Mouse (Mus musculus) MN1 (cell line): ENCODE results near the gene Oaz3.
A peak's percentile ranks its signal among the peaks of the same experiment; 100 is the strongest.

Source experiments
- DNase-seq: peaks from one replicate; pipeline ENCODE4 v3.0.0-alpha.2; 2016; ENCODE audit warnings: low spot score

Gene Oaz3

DNA sequence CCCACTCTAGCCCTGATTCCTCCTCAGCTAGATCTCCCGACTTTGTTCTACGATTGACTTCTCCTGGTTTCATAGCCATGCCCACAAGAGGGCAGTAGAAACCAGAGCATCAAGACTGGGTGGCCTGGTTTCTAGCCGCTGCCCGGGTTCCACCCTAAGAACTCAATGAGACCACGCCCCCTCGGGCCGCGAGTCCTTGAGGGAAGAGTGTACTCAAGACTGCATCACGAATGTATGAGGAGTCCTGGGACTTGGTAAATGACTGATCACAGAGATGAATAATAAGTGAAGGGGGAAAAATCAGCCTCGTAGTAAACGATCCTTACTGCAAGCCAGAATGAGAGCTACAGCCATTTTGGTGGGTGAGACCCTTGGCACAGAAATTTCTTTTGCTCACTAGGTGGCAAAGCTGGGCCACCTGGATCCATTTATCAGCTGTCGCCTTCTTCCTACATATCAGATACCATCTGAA, 12.8 kb upstream of the Oaz3 start:
- DNase-seq: peak; percentile 97

- DNase-seq: no peak
Measured at GRCm38 (mm10) chr3:94449377-94449776, 5.7 kb upstream of the Oaz3 start.

GRCm38 (mm10) chr3:94442951-94443596, 641 bp downstream of the Oaz3 start, which contains the start of gene Mrpl9:
TSS of gene Mrpl9 (plus strand) at chr3:94443318.
- DNase-seq: peak; percentile 96

DNA sequence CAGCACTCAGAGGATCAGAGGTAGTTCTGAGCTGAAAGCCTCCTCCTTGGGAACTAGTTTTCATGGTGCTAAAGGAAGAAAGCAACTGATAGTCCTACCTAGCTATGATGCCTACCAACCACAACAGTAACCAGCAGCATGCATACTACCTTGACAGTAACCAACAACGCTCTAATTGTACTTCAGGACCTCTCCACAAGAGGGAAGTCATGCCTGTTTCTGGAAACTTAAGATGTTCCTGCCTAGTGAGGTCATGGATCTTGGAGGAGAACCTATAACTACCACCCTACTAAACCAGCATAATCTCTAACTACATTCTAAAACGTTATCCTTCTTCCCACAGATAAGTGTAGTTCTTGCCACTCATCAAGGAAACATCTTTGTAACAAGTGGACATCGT, 2.5 kb downstream of the Oaz3 start:
- DNase-seq: peak; percentile 66

DNA sequence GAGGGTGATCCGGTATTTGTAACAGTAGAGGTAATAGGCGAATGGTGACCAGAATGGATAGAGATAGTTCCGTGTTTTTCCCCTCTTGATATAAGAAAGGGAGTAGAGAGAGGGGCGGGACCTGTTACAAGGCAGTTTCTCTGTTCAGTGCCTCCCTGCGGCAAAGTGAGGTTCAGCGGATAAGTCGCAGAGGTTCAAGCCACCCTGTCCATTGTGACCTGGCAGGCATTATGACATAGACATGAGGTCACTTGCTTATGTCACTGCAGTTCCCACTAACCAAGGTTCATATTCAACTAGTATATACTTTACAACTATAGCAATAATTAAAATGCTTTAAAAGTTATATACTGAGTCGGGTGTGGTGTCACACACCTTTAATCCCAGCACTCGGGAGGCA, 7.3 kb downstream of the Oaz3 start:
- no peak for DNase-seq

GRCm38 (mm10) chr3:94434305-94434704, 9.4 kb downstream of the Oaz3 start:
- DNase-seq: no peak

DNA sequence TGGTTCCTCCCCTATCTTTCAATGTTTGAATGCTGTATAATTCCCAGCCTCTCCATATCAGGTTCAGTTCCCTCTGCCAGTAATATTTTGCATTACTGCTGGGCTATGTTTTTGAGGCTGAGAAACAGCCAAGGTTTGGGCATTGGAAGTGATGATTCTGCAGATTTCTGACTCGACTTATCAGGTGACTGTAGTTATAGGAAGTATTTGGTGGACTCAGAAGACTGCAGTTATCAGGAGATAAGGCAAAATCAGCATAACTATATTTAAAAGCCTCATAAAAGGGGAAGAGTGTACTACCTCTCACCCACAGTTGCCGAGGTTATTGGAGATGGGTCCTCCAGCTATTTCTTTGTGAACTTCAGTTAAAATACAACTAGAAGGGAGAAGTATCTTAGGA, 12.7 kb downstream of the Oaz3 start:
- no peak for DNase-seq

DNA sequence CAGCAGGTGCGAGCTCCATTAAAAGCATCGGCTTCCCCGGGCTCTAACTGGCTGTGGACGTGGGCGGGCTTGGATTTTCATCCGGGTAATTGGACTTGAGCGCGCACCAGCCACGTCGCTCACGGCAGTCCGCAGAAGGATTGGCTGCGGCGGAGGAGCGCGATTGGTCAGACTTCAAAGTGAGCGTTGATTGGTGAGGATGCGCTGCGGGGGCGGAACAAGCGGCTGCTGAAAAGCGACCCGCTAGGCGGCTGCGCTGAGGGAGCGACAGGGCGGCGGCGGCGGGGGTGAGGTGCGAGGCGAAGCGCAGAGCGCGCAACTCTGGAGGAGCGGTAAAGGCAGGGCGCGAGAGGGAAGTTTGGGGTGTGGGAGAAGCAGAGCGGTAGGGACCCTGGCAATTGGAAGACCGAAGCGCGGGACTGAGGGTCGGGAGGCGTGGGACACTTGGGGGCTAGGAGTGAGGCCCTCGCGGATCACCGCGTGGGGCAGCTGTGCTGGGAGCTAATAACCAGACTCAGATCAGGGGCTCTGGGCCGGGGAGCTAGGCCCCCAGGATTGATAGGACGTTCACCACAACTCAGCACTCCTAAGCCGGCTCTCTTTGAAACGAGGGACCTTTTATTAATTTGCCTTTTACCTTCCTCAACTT, 30.6 kb downstream of the Oaz3 start, which contains the start of gene Tdrkh:
Gene Tdrkh (plus strand): TSS at position 243 of the 649 bp plus-strand sequence.
- DNase-seq: peak; percentile 99

DNA sequence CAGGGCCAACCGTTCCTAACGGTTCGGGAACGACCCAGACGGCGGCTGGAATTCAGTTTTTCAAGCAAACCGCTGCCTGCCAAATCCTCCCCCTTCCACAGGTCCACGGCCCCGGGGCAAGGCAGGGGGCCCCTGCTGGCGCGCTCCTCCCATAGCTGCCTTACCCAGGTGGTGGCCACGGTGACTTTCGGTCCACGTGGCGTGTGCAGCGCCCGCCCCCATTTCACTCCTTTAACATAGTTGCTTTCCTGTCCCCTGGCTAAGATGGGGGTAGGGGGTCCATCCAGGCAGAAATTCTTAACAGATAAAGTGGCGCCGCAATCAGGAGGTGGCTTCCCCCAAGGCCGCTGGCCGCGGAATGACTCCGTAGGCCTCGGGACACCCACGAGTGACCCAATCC, 31.2 kb downstream of the Oaz3 start:
- peak; percentile 70 for DNase-seq

- DNase-seq: no peak
Measured at GRCm38 (mm10) chr3:94405561-94405960, 38.2 kb downstream of the Oaz3 start.

DNA sequence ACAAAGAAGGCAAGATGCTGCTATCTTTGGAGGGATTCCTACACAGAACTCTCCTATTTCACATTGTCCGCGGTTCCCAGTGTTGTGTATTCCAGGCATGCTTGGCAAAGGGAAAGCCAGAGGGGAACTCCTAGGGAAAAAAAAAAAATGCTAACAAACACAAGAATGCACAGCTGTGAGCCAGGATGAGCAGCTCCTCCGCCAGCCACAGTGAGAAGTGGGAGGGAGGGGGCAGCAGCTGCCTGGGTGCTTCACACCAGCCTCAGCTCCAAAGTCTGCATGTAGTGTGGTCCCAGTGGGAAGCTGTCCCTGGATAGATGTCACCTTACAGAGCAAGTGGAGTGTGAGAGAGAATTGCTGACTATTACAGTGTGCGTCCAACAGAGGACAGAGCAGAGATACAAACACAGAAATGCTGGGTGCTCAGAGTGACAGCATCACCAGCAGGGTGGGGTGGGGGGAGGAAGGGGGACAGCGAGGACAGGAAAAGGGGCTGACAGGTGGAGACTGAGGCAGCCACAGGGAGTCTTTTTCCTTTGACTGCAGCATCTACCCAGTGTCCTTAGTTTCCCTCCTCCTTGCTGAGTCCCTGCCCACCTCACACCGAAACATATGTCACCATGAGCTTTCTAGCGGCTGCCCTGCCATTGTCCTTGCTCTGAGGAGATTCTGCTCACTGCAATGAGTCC, 39.2 kb downstream of the Oaz3 start:
- no peak for DNase-seq

DNA sequence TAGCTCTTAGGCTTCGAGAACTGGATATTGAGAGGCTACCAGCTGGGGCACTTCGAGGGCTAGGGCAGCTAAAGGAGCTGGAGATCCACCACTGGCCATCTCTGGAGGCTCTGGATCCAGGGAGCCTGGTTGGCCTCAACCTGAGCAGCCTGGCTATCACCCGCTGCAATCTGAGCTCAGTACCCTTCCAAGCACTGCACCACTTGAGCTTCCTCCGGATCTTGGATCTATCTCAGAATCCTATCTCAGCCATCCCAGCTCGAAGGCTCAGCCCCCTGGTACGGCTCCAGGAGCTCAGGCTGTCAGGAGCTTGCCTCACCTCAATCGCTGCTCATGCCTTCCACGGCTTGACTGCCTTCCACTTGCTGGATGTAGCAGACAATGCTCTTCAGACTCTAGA, 41.3 kb downstream of the Oaz3 start:
- DNase-seq: no peak

- no peak for DNase-seq
Measured at GRCm38 (mm10) chr3:94399663-94400310, 43.9 kb downstream of the Oaz3 start.

DNA sequence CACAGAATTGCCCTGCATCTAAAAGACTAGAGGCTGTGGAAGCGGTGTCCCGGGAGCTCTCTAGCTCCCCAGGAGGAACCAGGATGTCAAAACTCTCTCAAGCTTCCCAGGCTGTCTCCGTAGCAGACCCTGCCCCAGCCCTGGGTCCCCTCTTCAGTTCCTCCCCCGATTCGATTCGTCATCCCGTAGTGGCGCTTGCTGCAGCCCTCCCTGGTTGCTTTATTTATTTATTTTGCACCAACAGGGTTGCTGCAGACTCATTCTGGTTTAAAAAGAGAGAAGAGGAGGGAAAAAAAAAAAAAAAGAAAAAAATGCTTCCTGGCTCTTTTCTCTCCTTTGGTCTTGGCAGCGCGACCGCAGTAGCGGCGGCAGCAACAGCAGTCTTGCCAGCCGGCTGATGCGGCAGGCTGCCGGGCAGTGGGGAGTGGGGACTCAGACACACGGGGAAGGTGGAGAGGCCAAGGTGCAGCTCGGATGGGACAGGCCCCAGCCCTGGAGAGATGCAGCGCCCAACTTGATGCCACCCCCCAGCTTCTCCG, 44.7 kb downstream of the Oaz3 start:
- DNase-seq: peak; percentile 33

- DNase-seq: no peak
Measured at GRCm38 (mm10) chr3:94398217-94398616, 45.5 kb downstream of the Oaz3 start, which contains the start of gene Lingo4. TSS of gene Lingo4 (plus strand) at chr3:94398517.

DNA sequence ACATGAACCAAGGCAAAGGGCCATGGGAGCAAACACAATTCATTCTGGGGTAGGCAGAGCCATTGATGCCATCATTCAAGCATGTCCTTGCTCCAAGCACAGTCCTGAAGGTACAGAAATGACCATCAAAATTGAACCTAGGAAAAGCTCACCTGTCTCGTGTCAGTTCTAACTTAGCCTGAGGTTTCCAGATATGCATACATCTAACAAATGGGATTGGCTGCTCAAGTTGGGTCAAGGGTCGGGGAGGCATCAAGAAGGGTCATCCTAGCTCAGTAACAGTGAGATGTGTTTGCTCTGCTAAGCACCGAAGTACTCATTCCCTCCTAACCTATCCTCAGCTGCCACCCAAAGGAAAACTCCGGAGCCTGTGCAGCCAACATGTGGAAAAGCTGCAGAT, 46.9 kb downstream of the Oaz3 start:
- DNase-seq: no peak

DNA sequence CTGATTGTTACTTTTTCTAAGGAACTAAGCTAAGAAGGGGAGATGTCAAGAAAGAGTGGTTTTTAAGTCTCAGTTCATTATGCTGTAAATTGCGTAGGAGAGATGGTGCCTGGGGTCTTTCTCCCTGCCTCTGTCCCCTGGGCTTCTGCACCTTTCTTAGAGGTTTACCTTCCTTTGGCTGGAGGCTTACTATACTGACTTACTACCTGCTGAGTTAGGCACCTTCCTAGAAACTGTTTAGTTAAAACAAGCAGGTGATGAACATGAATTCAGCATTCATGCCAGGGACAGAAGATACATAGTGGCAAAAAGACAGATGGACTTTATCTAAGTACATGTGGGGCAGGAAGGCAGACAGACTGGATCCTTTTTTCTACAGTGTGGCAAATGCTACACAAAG, 47.4 kb downstream of the Oaz3 start:
- no peak for DNase-seq

DNA sequence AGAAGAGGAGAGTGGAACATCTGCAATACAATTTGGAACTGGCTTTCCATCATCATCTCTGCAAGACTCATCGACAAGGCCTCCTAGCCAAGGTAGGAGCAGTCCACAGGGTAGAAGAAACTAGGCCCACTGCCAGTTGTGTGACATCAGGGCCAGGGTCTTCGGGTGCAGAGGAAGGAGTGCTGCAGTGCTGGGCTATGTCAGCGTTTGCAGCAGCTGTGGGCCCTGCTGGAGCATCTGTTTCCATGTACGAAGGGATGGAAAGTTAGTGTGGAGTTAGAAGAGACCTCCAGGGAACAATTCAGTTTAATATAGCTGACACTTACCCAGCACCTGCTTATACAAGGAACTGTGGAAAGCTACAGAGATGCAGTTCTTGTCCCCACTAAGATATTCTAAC, 50.7 kb downstream of the Oaz3 start:
- DNase-seq: no peak

DNA sequence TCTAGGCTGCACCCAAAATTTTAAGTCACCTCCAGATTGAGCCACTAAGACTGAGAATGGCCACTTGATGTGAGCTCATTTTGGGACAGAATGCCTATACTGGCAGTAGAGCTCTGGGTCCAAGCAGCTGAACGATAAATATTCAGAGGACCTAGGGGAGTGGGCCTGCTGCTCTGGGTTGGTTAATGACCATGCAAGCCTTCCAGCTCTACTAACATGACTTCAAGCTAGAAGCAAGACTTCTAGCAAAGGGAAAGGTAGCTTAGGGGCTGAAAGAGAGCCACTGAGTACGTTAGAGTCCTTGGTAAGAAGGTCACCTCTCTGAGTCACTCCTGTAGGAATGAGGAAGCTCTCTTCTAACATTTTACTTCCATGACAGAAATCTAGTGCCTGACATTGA, 51.6 kb downstream of the Oaz3 start:
- DNase-seq: no peak

GRCm38 (mm10) chr3:94391001-94391400, 52.7 kb downstream of the Oaz3 start:
- DNase-seq: no peak

DNA sequence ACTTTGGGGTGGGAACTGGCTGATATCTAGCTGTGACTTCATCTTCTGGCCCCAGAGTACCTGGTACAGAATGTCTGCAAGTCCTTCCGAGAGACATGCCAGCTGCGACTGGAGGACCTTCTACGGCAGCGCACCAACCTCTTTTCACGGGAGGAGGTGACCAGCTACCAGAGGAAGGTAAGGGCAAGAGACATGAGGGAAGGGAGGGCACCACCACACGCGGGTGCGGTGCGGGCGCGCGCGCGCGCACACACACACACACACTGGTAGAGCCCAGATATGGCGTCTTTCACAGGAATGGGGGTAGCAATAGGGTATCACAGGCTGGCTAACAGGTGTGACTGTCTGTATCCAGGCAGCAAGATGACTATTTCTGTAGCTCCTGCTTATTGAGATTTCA, 54.3 kb downstream of the Oaz3 start:
- no peak for DNase-seq

GRCm38 (mm10) chr3:94388047-94388446, 55.7 kb downstream of the Oaz3 start:
- no peak for DNase-seq
